Mouse (Mus musculus) heart, postnatal 0 days (tissue): ENCODE measurements around the gene Id3. TPM values are rescaled to one million over a fixed set of nuclear protein-coding genes. Genes with fewer than 3 reads are reported as not detected.

Experiments
- ATAC-seq: fragments of 200-750 bp; cut with Nextera tagmentation; 2 replicates; pipeline ENCODE4 v1.8.0; 2017; ENCODE audit warnings: low read depth, moderate number of reproducible peaks, moderate library complexity; ENCODE audit not compliant: insufficient read depth
- DNase-seq: peaks from one replicate; pipeline ENCODE4 v3.0.0-alpha.2; 2016; ENCODE audit warnings: low spot score
- H3K27ac ChIP-seq: fragments of 300-500 bp; sonication (generic); 2 replicates; pipeline ENCODE4 v1.5.1; 2014; ENCODE audit warnings: low read depth, mild to moderate bottlenecking
- H3K27me3 ChIP-seq: fragments of 300-500 bp; sonication (generic); 2 replicates; pipeline ENCODE4 v1.6.1; 2014; ENCODE audit warnings: low read length, mixed read lengths; ENCODE audit not compliant: control insufficient read depth, insufficient read depth
- H3K36me3 ChIP-seq: fragments of 300-500 bp; sonication (generic); replicated peaks from 2 replicates; pipeline ENCODE4 v1.6.1; 2014; ENCODE audit warnings: low read length, mixed read lengths; ENCODE audit not compliant: control insufficient read depth, insufficient read depth
- H3K4me1 ChIP-seq: fragments of 300-500 bp; sonication (generic); 2 replicates; pipeline ENCODE4 v1.6.1; 2014; ENCODE audit warnings: antibody characterized with exemption; ENCODE audit not compliant: control insufficient read depth, insufficient read depth
- H3K4me2 ChIP-seq: fragments of 300-500 bp; sonication (generic); 2 replicates; pipeline ENCODE4 v1.6.1; 2014; ENCODE audit warnings: low read depth, mild to moderate bottlenecking, low read length, moderate library complexity
- H3K4me3 ChIP-seq: fragments of 300-500 bp; sonication (generic); 2 replicates; pipeline ENCODE4 v1.5.1; 2014; ENCODE audit warnings: low read depth, low read length
- H3K9ac ChIP-seq: fragments of 300-500 bp; sonication (generic); replicated peaks from 2 replicates; pipeline ENCODE4 v1.6.1; 2014; ENCODE audit warnings: low read depth, low read length, mixed read lengths
- H3K9me3 ChIP-seq: fragments of 300-500 bp; sonication (generic); replicated peaks from 2 replicates; pipeline ENCODE4 v1.6.1; 2016; ENCODE audit warnings: low read length; ENCODE audit not compliant: control insufficient read depth
- CTCF ChIP-seq: IDR thresholded peaks from 2 replicates; pipeline ENCODE4 v1.5.1; 2016; ENCODE audit warnings: antibody characterized with exemption, control low read depth, low read depth
- EP300 ChIP-seq: IDR thresholded peaks from 2 replicates; pipeline ENCODE4 v1.6.1; 2016; ENCODE audit warnings: antibody characterized with exemption, low read depth
- WGBS: fragments of 180-500 bp; shearing (Covaris S2); extraction: QIAGEN DNeasy Blood & Tissue Kit; methylation state at CpG from one replicate; pipeline ENCODE4 v1.1.7; 2014; 5-methylcytosine and 5-hydroxymethylcytosine counted together
- polyA plus RNA-seq: library from polyadenylated mRNA; unstranded; fragments of >200 nt; fragmentation: Nextera tagmentation; extraction: Ambion mirVana; gene quantifications from 2 replicates; pipeline ENCODE4 v1.2.1, GENCODE M21; 2015
- total RNA-seq: library from RNA; depleted of rRNA; stranded (reverse); fragments of >200 nt; gene quantifications from 2 replicates; pipeline ENCODE4 v1.2.3, GENCODE M21; 2014; ENCODE audit warnings: low replicate concordance; rRNA removed

Id3 gene
- total RNA-seq (238 and 259 TPM in 2 replicates), polyA plus RNA-seq (169 and 188 TPM in 2 replicates)

DNA sequence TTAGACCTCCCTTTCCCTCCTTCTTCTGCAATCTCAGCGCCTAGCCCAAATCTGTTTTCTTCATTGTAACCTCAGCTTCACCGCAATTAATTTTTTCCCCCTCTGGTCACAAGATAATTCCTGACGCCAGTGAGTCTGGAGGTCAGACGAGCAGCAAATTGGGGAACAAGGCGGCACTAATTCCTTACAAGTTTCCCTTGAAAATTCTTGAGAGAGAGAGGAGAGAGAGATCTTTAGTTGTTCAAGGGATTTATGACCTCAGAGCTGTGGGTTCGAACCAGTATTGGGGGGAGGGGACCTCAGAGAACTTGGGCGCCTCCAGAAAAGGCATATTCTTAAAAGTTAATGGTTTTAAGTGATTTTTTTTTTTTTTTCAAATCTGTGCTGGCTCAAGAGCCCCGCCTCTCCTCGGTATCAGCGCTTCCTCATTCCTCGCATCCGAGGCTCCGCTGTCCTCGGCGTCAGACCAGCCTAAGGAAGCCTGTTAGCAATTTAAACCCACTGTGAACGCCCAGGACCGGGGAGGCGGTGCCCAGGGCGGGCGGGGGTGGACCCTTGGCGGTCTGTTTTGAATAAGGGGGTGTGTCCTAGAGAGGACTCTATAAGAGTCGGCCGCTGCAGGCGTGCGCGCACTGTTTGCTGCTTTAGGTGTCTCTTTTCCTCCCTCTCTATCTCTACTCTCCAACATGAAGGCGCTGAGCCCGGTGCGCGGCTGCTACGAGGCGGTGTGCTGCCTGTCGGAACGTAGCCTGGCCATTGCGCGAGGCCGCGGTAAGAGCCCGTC lies at the start of gene Id3:
Gene Id3 (plus strand): TSS at position 305 of the 784 bp plus-strand sequence.
- TF ChIP-seq CTCF (no peak), EP300 (no peak; the same call in 1 of the 2 replicates)
- Histone ChIP-seq H3K9me3 (no peaks in the 10 kb centered on the region), H3K4me2 (peak within 1 kb of the TSS; percentile 64), H3K9ac (peak within 1 kb of the TSS; percentile 88), H3K27me3 (no peaks in the 10 kb centered on the region), H3K4me3 (peak within 1 kb of the TSS; percentile 79), H3K4me1 (peaks cover 22% of the 10 kb centered on the region), H3K36me3 (no peaks in the 10 kb centered on the region), H3K27ac (peak within 1 kb of the TSS; percentile 96)
- peak; percentile 83 for ATAC-seq
- peak; percentile 95 for DNase-seq
- WGBS = 2% methylated on average over 39 of the region's 39 CpGs

GRCm38 (mm10) chr4:136094519-136095219 lies 48.6 kb upstream of the Id3 start:
- H3K36me3 ChIP-seq = no peaks in the 10 kb centered on the region
- H3K27me3 ChIP-seq = no peaks in the 10 kb centered on the region
- TF ChIP-seq EP300 = no peak
- TF ChIP-seq CTCF = no peak
- H3K27ac ChIP-seq = no peak overlapping the region
- H3K4me2 ChIP-seq = no peak overlapping the region
- no peak overlapping the region for H3K4me3 ChIP-seq
- WGBS = 74% methylated on average over 18 of the region's 18 CpGs
- H3K4me1 ChIP-seq = no peaks in the 10 kb centered on the region
- DNase-seq (no peak), ATAC-seq (no peak)
- no peak overlapping the region for H3K9ac ChIP-seq
- 0 out of 2 replicates have a peak, but pooled peaks cover 4% of the 10 kb centered on the region for H3K9me3 ChIP-seq

GRCm38 (mm10) chr4:136095490-136096105 lies 47.7 kb upstream of the Id3 start:
- Histone ChIP-seq H3K27me3 (no peaks in the 10 kb centered on the region), H3K27ac (no peak overlapping the region), H3K9me3 (0 out of 2 replicates have a peak, but pooled peaks cover 4% of the 10 kb centered on the region), H3K9ac (no peak overlapping the region), H3K4me2 (no peak overlapping the region), H3K4me1 (no peaks in the 10 kb centered on the region), H3K36me3 (no peaks in the 10 kb centered on the region), H3K4me3 (no peak overlapping the region)
- 67% methylated on average over 9 of the region's 9 CpGs for WGBS
- DNase-seq (no peak), ATAC-seq (no peak)
- no peak for TF ChIP-seq CTCF
- TF ChIP-seq EP300 = no peak

- H3K4me3 ChIP-seq = no peak overlapping the region
- TF ChIP-seq EP300 = no peak
- no peak for TF ChIP-seq CTCF
- no peaks in the 10 kb centered on the region for H3K27me3 ChIP-seq
- no peak overlapping the region for H3K9ac ChIP-seq
- ATAC-seq (no peak), DNase-seq (no peak)
- no peaks in the 10 kb centered on the region for H3K36me3 ChIP-seq
- no peak overlapping the region for H3K4me2 ChIP-seq
- no peaks in the 10 kb centered on the region for H3K4me1 ChIP-seq
- no peak overlapping the region for H3K27ac ChIP-seq
- H3K9me3 ChIP-seq = 0 out of 2 replicates have a peak, but pooled peaks cover 4% of the 10 kb centered on the region
- 60% methylated on average over 11 of the region's 11 CpGs for WGBS
These were observed 46.7 kb upstream of the Id3 start for GRCm38 (mm10) chr4:136096446-136097113.

- no peak for DNase-seq
- no peaks in the 10 kb centered on the region for H3K27me3 ChIP-seq
- no peak for TF ChIP-seq CTCF
- H3K4me1 ChIP-seq = no peaks in the 10 kb centered on the region
- 92% methylated on average over 3 of the region's 3 CpGs for WGBS
- no peak overlapping the region for H3K4me3 ChIP-seq
- H3K36me3 ChIP-seq = no peaks in the 10 kb centered on the region
- H3K27ac ChIP-seq = no peak overlapping the region
- ATAC-seq = no peak
- H3K9me3 ChIP-seq = no peaks in the 10 kb centered on the region
- H3K4me2 ChIP-seq = no peak overlapping the region
- H3K9ac ChIP-seq = no peak overlapping the region
These were observed 44.9 kb upstream of the Id3 start for GRCm38 (mm10) chr4:136098446-136098845.
